Comparison of ENCODE assay signal across 8 mouse cellular contexts in the genomic region with DNA sequence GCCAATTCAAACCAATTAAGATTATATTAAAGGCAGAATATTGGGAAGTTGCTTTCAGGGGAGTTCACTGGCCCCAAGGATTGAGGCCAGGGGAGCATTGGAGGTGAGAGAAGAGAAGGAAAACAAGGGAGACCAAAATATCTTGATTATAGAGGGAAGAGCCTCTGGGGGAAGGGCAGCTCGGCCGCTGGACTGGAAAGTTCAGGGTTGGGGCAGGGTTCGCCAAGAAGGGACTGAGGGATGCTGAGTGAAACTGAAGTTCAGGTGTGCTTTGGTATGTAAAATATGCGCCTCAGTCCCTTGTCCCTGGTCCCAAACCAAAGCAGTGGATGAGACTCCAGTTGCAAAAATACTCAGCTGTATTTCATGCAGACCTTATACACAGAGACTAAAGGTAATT. TPM values are rescaled to one million over a fixed set of nuclear protein-coding genes. Genes with fewer than 3 reads are reported as not detected.
A peak's percentile ranks its signal among the peaks of the same experiment; 100 is the strongest.
DNase-seq lines count a peak whose midpoint lies in the region; ATAC-seq and TF ChIP-seq lines count a peak whose summit lies in the region.

No protein-coding gene starts in this region.

- no peak for ATAC-seq in hindbrain, embryonic 11.5 days (ENCODE audit: low FRiP score)
- no peak for ATAC-seq in forebrain, embryonic 14.5 days
- no peak for ATAC-seq in kidney, postnatal 0 days (replicated peaks; ENCODE audit: low FRiP score, low read depth)

- H3K4me1 ChIP-seq in hindbrain, embryonic 10.5 days (replicated peaks), result peaks cover 15% of the 10 kb centered on the region
- H3K4me1 ChIP-seq in hindbrain, embryonic 11.5 days (replicated peaks; ENCODE audit: control insufficient read depth, insufficient read depth, low read length), result no peaks in the 10 kb centered on the region
- H3K4me1 ChIP-seq in forebrain, embryonic 14.5 days (ENCODE audit: control insufficient read depth, insufficient read depth, low read length), result peaks cover 4% of the 10 kb centered on the region; the same call in 1 of the 2 replicates
- 0 out of 2 replicates have a peak, but pooled peaks cover 5% of the 10 kb centered on the region for H3K4me1 ChIP-seq in kidney, postnatal 0 days (replicated peaks; ENCODE audit: insufficient read depth, low read length)

- H3K4me3 ChIP-seq in hindbrain, embryonic 10.5 days, result peak overlapping the region; percentile 92
- no peak overlapping the region for H3K4me3 ChIP-seq in hindbrain, embryonic 11.5 days (ENCODE audit: low read depth, low read length)
- H3K4me3 ChIP-seq in forebrain, embryonic 14.5 days (ENCODE audit: low read depth, low read length), result peak overlapping the region; percentile 85
- no peak overlapping the region for H3K4me3 ChIP-seq in kidney, postnatal 0 days (replicated peaks; ENCODE audit: low read depth, low read length)
- H3K4me3 ChIP-seq in myocyte, result peak overlapping the region; percentile 72

- H3K27me3 ChIP-seq in hindbrain, embryonic 10.5 days (ENCODE audit: insufficient read depth, poor library complexity, severe bottlenecking), result no peaks in the 10 kb centered on the region
- H3K27me3 ChIP-seq in hindbrain, embryonic 11.5 days (ENCODE audit: control insufficient read depth, insufficient read depth, low read length), result no peaks in the 10 kb centered on the region
- no peaks in the 10 kb centered on the region for H3K27me3 ChIP-seq in forebrain, embryonic 14.5 days (replicated peaks; ENCODE audit: control insufficient read depth, insufficient read depth, low read length)
- no peaks in the 10 kb centered on the region for H3K27me3 ChIP-seq in kidney, postnatal 0 days (ENCODE audit: insufficient read depth, low read length)
- H3K27me3 ChIP-seq in myocyte (ENCODE audit: control insufficient read depth, insufficient read depth, insufficient read length), result no peaks in the 10 kb centered on the region

- H3K9ac ChIP-seq in hindbrain, embryonic 11.5 days (ENCODE audit: low read depth, low read length), result no peak overlapping the region
- peak overlapping the region; percentile 87; the same call in 1 of the 2 replicates for H3K9ac ChIP-seq in forebrain, embryonic 14.5 days (ENCODE audit: low read length)
- H3K9ac ChIP-seq in kidney, postnatal 0 days (ENCODE audit: low read depth, low read length), result no peak overlapping the region

- no peak for DNase-seq in hindbrain, embryonic 10.5 days (ENCODE audit: low spot score)
- no peak for DNase-seq in hindbrain, embryonic 11.5 days (ENCODE audit: low spot score)
- no peak for DNase-seq in forebrain, embryonic 14.5 days (ENCODE audit: low spot score)
- no peak for DNase-seq in kidney, postnatal 0 days (ENCODE audit: low spot score)
- DNase-seq in urinary bladder, postnatal 36 days (ENCODE audit: low spot score in 2 of 2), result no peak
- DNase-seq in adrenal gland, adult 8-10 months, result no peak
- DNase-seq in cerebellum, adult 11 months, result no peak

- no peak for TF ChIP-seq CTCF in kidney, postnatal 0 days (IDR thresholded peaks at IDR 0.05; ENCODE audit: low read depth)

- H3K27ac ChIP-seq in hindbrain, embryonic 10.5 days, result peak overlapping the region; percentile 94; the same call in 1 of the 2 replicates
- H3K27ac ChIP-seq in hindbrain, embryonic 11.5 days (ENCODE audit: low read depth, low read length), result no peak overlapping the region
- H3K27ac ChIP-seq in forebrain, embryonic 14.5 days (ENCODE audit: low read depth, low read length), result no peak overlapping the region
- H3K27ac ChIP-seq in kidney, postnatal 0 days, result no peak overlapping the region

- H3K9me3 ChIP-seq in hindbrain, embryonic 10.5 days, result no peaks in the 10 kb centered on the region
- H3K9me3 ChIP-seq in hindbrain, embryonic 11.5 days (ENCODE audit: control insufficient read depth, low read length), result no peaks in the 10 kb centered on the region
- H3K9me3 ChIP-seq in forebrain, embryonic 14.5 days (replicated peaks; ENCODE audit: control insufficient read depth, low read length), result no peaks in the 10 kb centered on the region
- H3K9me3 ChIP-seq in kidney, postnatal 0 days (replicated peaks; ENCODE audit: low read length), result no peaks in the 10 kb centered on the region

- no peak overlapping the region for H3K4me2 ChIP-seq in hindbrain, embryonic 11.5 days (replicated peaks; ENCODE audit: low read depth, low read length)
- H3K4me2 ChIP-seq in forebrain, embryonic 14.5 days (ENCODE audit: low read length), result peak overlapping the region; percentile 64
- peak overlapping the region; percentile 55 for H3K4me2 ChIP-seq in kidney, postnatal 0 days (ENCODE audit: low read length)
- H3K4me2 ChIP-seq in myocyte (ENCODE audit: low read depth), result peak overlapping the region; percentile 98

- H3ac ChIP-seq in myocyte (ENCODE audit: control insufficient read depth, insufficient read length), result no peak overlapping the region

- H3K36me3 ChIP-seq in hindbrain, embryonic 10.5 days, result no peaks in the 10 kb centered on the region
- H3K36me3 ChIP-seq in hindbrain, embryonic 11.5 days (ENCODE audit: control insufficient read depth, insufficient read depth, low read length), result no peaks in the 10 kb centered on the region
- H3K36me3 ChIP-seq in forebrain, embryonic 14.5 days (ENCODE audit: control insufficient read depth, insufficient read depth, low read length), result no peaks in the 10 kb centered on the region
- H3K36me3 ChIP-seq in kidney, postnatal 0 days (ENCODE audit: insufficient read depth, low read length), result no peaks in the 10 kb centered on the region
- H3K36me3 ChIP-seq in myocyte (ENCODE audit: control insufficient read depth, insufficient read depth), result no peaks in the 10 kb centered on the region

- H3K79me2 ChIP-seq in myocyte (ENCODE audit: control insufficient read depth, insufficient read depth), result peaks cover 32% of the 10 kb centered on the region

- no peak for TF ChIP-seq POLR2A in myocyte (IDR thresholded peaks at IDR 0.05; ENCODE audit: insufficient read length, low read depth)

- WGBS in hindbrain, embryonic 10.5 days, result 51% methylated on average over 4 of the region's 4 CpGs
- WGBS in hindbrain, embryonic 11.5 days, result 60% methylated on average over 4 of the region's 4 CpGs
- whole genome bisulfite sequencing in forebrain, embryonic 14.5 days, result 65% methylated on average over 4 of the region's 4 CpGs
- 55% methylated on average over 4 of the region's 4 CpGs for WGBS in kidney, postnatal 0 days

TF ChIP-seq in myocyte, 11 proteins besides CTCF, POLR2A, EP300 and RAD21:
- no peak for TF ChIP-seq E2F4 (IDR thresholded peaks at IDR 0.05; ENCODE audit: insufficient read depth)
- TF ChIP-seq MAX (IDR thresholded peaks at IDR 0.05; ENCODE audit: low read depth), result no peak
TF ChIP-seq in myocyte: peak in this region for 0.

RNA-seq across cellular contexts. Expression of a gene that starts 0.9 kb away (rescaled TPM):
- polyA plus RNA-seq in hindbrain, embryonic 10.5 days (2016; fragmentation: Nextera tagmentation; extraction: Ambion mirVana), result 14.8 and 16.7 TPM in 2 replicates
- polyA plus RNA-seq in hindbrain, embryonic 11.5 days (2014; fragmentation: Nextera tagmentation; extraction: Ambion mirVana), result 17.1 and 18.9 TPM in 2 replicates
- polyA plus RNA-seq in forebrain, embryonic 14.5 days (2014; fragmentation: Nextera tagmentation; extraction: Ambion mirVana), result 18.9 and 20.0 TPM in 2 replicates
- 19.1 and 19.8 TPM in 2 replicates for polyA plus RNA-seq in kidney, postnatal 0 days (2015; fragmentation: Nextera tagmentation; extraction: Ambion mirVana)
- polyA plus RNA-seq in myocyte (2012; fragmentation: generic; extraction: Trizol), result 3.8 TPM
- 10 to 100 TPM in 3 of 4 experiments, 1 to 10 TPM in 1; 8.7 to 14.1 (median 12.5) TPM for total RNA-seq in adrenal gland, adult 8-10 months (2022)

Comparison
In these comparisons a context has a peak if more than half of its experiments do, and no peak if none do; other contexts are left out.
1. H3K4me3 ChIP-seq: peak in hindbrain, embryonic 10.5 days (single experiment), forebrain, embryonic 14.5 days (single experiment) and myocyte (single experiment); none in hindbrain, embryonic 11.5 days (single experiment) and kidney, postnatal 0 days (single experiment).